Mouse (Mus musculus) ES-Bruce4 (cell line): ENCODE results near the gene Cacna2d3.

Experiments
- CTCF ChIP-seq: IDR thresholded peaks from one replicate; pipeline ENCODE4 v1.8.1; 2011; ENCODE audit warnings: low read depth, low read length
- POLR2A ChIP-seq: IDR thresholded peaks from one replicate; pipeline ENCODE4 v1.8.1; 2011; ENCODE audit warnings: low read length; ENCODE audit not compliant: insufficient read depth

GRCm38 (mm10) chr14:29183730-29184129 is 537.9 kb downstream of the Cacna2d3 start:
- no peak for TF ChIP-seq CTCF
- TF ChIP-seq POLR2A = no peak
